Mouse (Mus musculus) embryonic fibroblast, embryonic 13.5 days (primary cell): ENCODE measurements around the gene Itpr1.

Experiments used
- CTCF ChIP-seq: IDR thresholded peaks from 2 replicates; pipeline ENCODE4 v1.5.1; 2011; ENCODE audit warnings: mild to moderate bottlenecking, control low read depth, low read length, moderate library complexity, borderline replicate concordance; ENCODE audit not compliant: insufficient read depth
- POLR2A ChIP-seq: IDR thresholded peaks from 2 replicates; pipeline ENCODE4 v1.6.1; 2011; ENCODE audit warnings: low read depth, mild to moderate bottlenecking, control low read depth, low read length, moderate library complexity

DNA sequence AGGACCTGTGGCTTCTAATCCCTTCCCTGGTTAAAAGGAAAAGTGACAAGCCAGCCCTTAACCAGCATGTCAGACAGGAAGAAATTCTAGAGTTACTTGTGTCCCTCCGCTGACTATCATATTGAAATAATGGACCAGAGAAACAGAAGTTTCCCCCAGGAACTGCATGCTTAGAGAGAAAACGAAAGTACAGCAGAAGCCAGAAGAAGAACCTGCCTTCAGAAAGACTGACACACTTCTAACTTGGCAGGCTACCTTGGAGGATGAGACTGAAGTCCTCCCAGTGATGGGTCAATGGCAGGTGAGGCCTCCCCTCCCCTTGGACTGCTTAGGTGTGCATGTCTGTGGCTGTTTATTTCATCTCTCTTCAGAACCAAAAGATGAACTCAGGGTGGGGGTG, 386.4 kb downstream of the Itpr1 start:
- TF ChIP-seq POLR2A: no peak
- no peak for TF ChIP-seq CTCF
